Mouse (Mus musculus) MEL (cell line): Measurements from ENCODE around the gene Wee1. TPM values are rescaled to one million over a fixed set of nuclear protein-coding genes. Genes with fewer than 3 reads are reported as not detected.
"Not testable (repeated sequence)": the region's sequence is repeated elsewhere in the genome, so short reads cannot be mapped to it uniquely, and the experiment has no call there.

Experiments used
- DNase-seq: peaks from one replicate; pipeline ENCODE4 v3.0.0; 2011; ENCODE audit warnings: low read depth, low spot score
- H3K27ac ChIP-seq: 2 replicates; pipeline ENCODE4 v1.5.1; 2012; ENCODE audit warnings: low read depth, mild to moderate bottlenecking, control low read depth, low read length, moderate library complexity; ENCODE audit not compliant: control insufficient read depth
- H3K27me3 ChIP-seq, 2 experiments: fragments of 150-350 bp in 1 of 2; sonication (generic) in 1 of 2; 2 replicates each; pipeline ENCODE4 v1.6.1; 2012; ENCODE audit warnings: low read length in 2 of 2, mild to moderate bottlenecking in 2 of 2, improper control_type of control experiment in 1 of 2, moderate library complexity in 1 of 2; ENCODE audit not compliant: insufficient read depth in 2 of 2, control insufficient read depth in 1 of 2
- H3K36me3 ChIP-seq, 2 experiments: 2 replicates each; pipeline ENCODE4 v1.6.1; 2012 to 2014; ENCODE audit warnings: low read length in 2 of 2, improper control_type of control experiment in 1 of 2, inconsistent platforms in 1 of 2, mild to moderate bottlenecking in 1 of 2; ENCODE audit not compliant: insufficient read depth in 2 of 2, control insufficient read depth in 1 of 2
- H3K4me1 ChIP-seq, 2 experiments: fragments of 150-350 bp in 1 of 2; sonication (generic) in 1 of 2; 2 replicates each; pipeline ENCODE4 v1.6.1; 2012; ENCODE audit warnings: low read length in 2 of 2, improper control_type of control experiment in 1 of 2, mild to moderate bottlenecking in 1 of 2; ENCODE audit not compliant: insufficient read depth in 2 of 2, control insufficient read depth in 1 of 2
- H3K4me3 ChIP-seq, 2 experiments: fragments of 150-350 bp in 1 of 2; sonication (generic) in 1 of 2; 2 replicates each; pipeline ENCODE4 v1.5.1; 2012; ENCODE audit warnings: low read depth in 2 of 2, low read length in 2 of 2, mild to moderate bottlenecking in 2 of 2, moderate library complexity in 2 of 2, control low read depth in 1 of 2, improper control_type of control experiment in 1 of 2; ENCODE audit not compliant: control insufficient read depth in 1 of 2, insufficient read depth in 1 of 2
- H3K79me2 ChIP-seq: 2 replicates; pipeline ENCODE4 v1.6.1; 2012; ENCODE audit warnings: mild to moderate bottlenecking, low read length, moderate library complexity; ENCODE audit not compliant: control insufficient read depth, poor library complexity, insufficient read depth
- H3K9ac ChIP-seq: 2 replicates; pipeline ENCODE4 v1.6.1; 2012; ENCODE audit warnings: low read depth, mild to moderate bottlenecking, control low read depth, low read length, moderate library complexity; ENCODE audit not compliant: control insufficient read depth, poor library complexity, severe bottlenecking
- H3K9me3 ChIP-seq: fragments of 150-350 bp; sonication (generic); replicated peaks from 2 replicates; pipeline ENCODE4 v1.6.1; 2012; ENCODE audit warnings: mild to moderate bottlenecking, low read length, improper control_type of control experiment, moderate library complexity; ENCODE audit not compliant: insufficient read depth
- CHD1 ChIP-seq: IDR thresholded peaks from 2 replicates; pipeline ENCODE4 v1.6.1; 2012; ENCODE audit warnings: low read depth, mild to moderate bottlenecking, inconsistent platforms, low read length, improper control_type of control experiment
- E2F4 ChIP-seq: IDR thresholded peaks from 2 replicates; pipeline ENCODE4 v1.6.1; 2011; ENCODE audit warnings: low read depth, low read length, improper control_type of control experiment, borderline replicate concordance
- EP300 ChIP-seq, 2 experiments: IDR thresholded peaks; 2 replicates each; pipeline ENCODE4 v1.6.1; 2011; ENCODE audit warnings: improper control_type of control experiment in 2 of 2, low read length in 2 of 2, low read depth in 1 of 2, mild to moderate bottlenecking in 1 of 2
- ETS1 ChIP-seq: IDR thresholded peaks from 2 replicates; pipeline ENCODE4 v1.6.1; 2012; ENCODE audit warnings: low read depth, mild to moderate bottlenecking, inconsistent platforms, low read length, improper control_type of control experiment, moderate library complexity
- HCFC1 ChIP-seq: IDR thresholded peaks from 2 replicates; pipeline ENCODE4 v1.6.1; 2012; ENCODE audit warnings: low read depth, mild to moderate bottlenecking, inconsistent platforms, low read length, improper control_type of control experiment, moderate library complexity
- JUND ChIP-seq: IDR thresholded peaks from 2 replicates; pipeline ENCODE4 v1.6.1; 2011; ENCODE audit warnings: low read depth, mild to moderate bottlenecking, improper control_type of control experiment, low read length
- MAFK ChIP-seq: IDR thresholded peaks from 2 replicates; pipeline ENCODE4 v1.6.1; 2011; ENCODE audit warnings: low read depth, mild to moderate bottlenecking, low read length, improper control_type of control experiment, borderline replicate concordance
- MYB ChIP-seq: IDR thresholded peaks from 2 replicates; pipeline ENCODE4 v1.6.1; 2011; ENCODE audit warnings: mild to moderate bottlenecking, low read depth, low read length, improper control_type of control experiment
- MYC ChIP-seq: IDR thresholded peaks from 2 replicates; pipeline ENCODE4 v1.6.1; 2011; ENCODE audit warnings: low read depth, mild to moderate bottlenecking, low read length, improper control_type of control experiment, moderate library complexity
- NELFE ChIP-seq: IDR thresholded peaks from 2 replicates; pipeline ENCODE4 v1.6.1; 2011; ENCODE audit warnings: low read depth, low read length, improper control_type of control experiment
- SMC3 ChIP-seq: IDR thresholded peaks from 2 replicates; pipeline ENCODE4 v1.6.1; 2011; ENCODE audit warnings: low read depth, low read length, improper control_type of control experiment
- TBP ChIP-seq: IDR thresholded peaks from 2 replicates; pipeline ENCODE4 v1.8.0; 2011; ENCODE audit warnings: low read depth, low read length, improper control_type of control experiment
- USF1 ChIP-seq: IDR thresholded peaks from 2 replicates; pipeline ENCODE4 v1.6.1; 2014; ENCODE audit warnings: low read depth, mild to moderate bottlenecking, inconsistent platforms, low read length, improper control_type of control experiment, moderate library complexity
- ZNF384 ChIP-seq: IDR thresholded peaks from 2 replicates; pipeline ENCODE4 v1.6.1; 2012; ENCODE audit warnings: low read depth, mild to moderate bottlenecking, inconsistent platforms, low read length, improper control_type of control experiment
- polyA plus RNA-seq, 2 experiments: library from polyadenylated mRNA; stranded (reverse) in 1 of 2; unstranded in 1 of 2; fragments of >175 nt in 1 of 2; fragments of >200 nt in 1 of 2; gene quantifications; 2 replicates each; pipeline versions ENCODE4 v1.2.1 to v1.2.4; 2012; ENCODE audit warnings: low replicate concordance in 2 of 2, low read depth in 1 of 2; ENCODE audit not compliant: insufficient read length in 2 of 2, insufficient read depth in 1 of 2, missing spikeins in 1 of 2
- total RNA-seq: library from RNA; depleted of rRNA; stranded (reverse); fragments of 300-350 nt; gene quantifications from 2 replicates; pipeline ENCODE4 v1.2.3, GENCODE M21; 2012

Wee1 gene
- total and polyA plus RNA-seq, 3 experiments: 9.3 to 23.0 TPM; not detected in 1

GRCm38 (mm10) chr7:110157261-110157910 is 35.5 kb downstream of the Wee1 start (continued):
- TF ChIP-seq MAFK (no peak), HCFC1 (0 out of 2 replicates have a peak, but pooled peaks have one; percentile 4), MYC (0 out of 2 replicates have a peak, but pooled peaks have one; percentile 10), SMC3 (no peak)

- Histone ChIP-seq H3K27me3 (no peaks in the 10 kb centered on the region), H3K9ac (peak overlapping the region; percentile 61), H3K27ac (peak overlapping the region; percentile 74), H3K36me3 (peaks cover 0 to 16% of the 10 kb centered on the region in 2 experiments; a peak in 2 of 4 replicates), H3K4me1 (peaks cover 8 to 20% of the 10 kb centered on the region in 2 experiments), H3K79me2 (no peaks in the 10 kb centered on the region), H3K4me3 (no peak overlapping the region), H3K9me3 (no peaks in the 10 kb centered on the region)
- TF ChIP-seq USF1 (no peak), EP300 (IDR thresholded peaks at IDR 0.05; ENCODE audit: low read depth in 1 of 2, low read length in 2 of 2) (no peak), CHD1 (no peak), MYC (no peak), SMC3 (no peak), MYB (no peak), E2F4 (no peak), JUND (no peak), NELFE (no peak), ETS1 (no peak)
- no peak for DNase-seq
Measured at GRCm38 (mm10) chr7:110158073-110158472, 36.2 kb downstream of the Wee1 start.

- TF ChIP-seq ZNF384 (peak; percentile 79), TBP (peak; percentile 91), MAFK (peak; percentile 27; the same call in 1 of the 2 replicates)
- H3K9ac ChIP-seq, DNase-seq, H3K4me3 ChIP-seq, H3K27ac ChIP-seq, H3K27me3 ChIP-seq, H3K79me2 ChIP-seq, H3K9me3 ChIP-seq: not testable (repeated sequence)
- peaks cover 14 to 24% of the 10 kb centered on the region in 2 experiments for H3K4me1 ChIP-seq
- peaks cover 0 to 24% of the 10 kb centered on the region in 2 experiments; a peak in 2 of 4 replicates for H3K36me3 ChIP-seq
Measured at GRCm38 (mm10) chr7:110160109-110160508, 38.3 kb downstream of the Wee1 start.
